Mouse (Mus musculus): ENCODE measurements around the gene Kcmf1.

Gene Kcmf1

GRCm38 (mm10) chr6:72840867-72841780 lies 58.7 kb downstream of the Kcmf1 start:
- DNase-seq, result no peak

- DNase-seq, result no peak
Observed at GRCm38 (mm10) chr6:72837756-72838155, 62.0 kb downstream of the Kcmf1 start.

GRCm38 (mm10) chr6:72834518-72834917 lies 65.3 kb downstream of the Kcmf1 start:
- no peak for DNase-seq

GRCm38 (mm10) chr6:72831858-72832257 lies 67.9 kb downstream of the Kcmf1 start:
- no peak for DNase-seq

GRCm38 (mm10) chr6:72831276-72831675 lies 68.5 kb downstream of the Kcmf1 start:
- DNase-seq, result peak; percentile 57

- peak; percentile 52 for DNase-seq
Observed at GRCm38 (mm10) chr6:72828857-72829256, 70.9 kb downstream of the Kcmf1 start.

- DNase-seq, result peak; percentile 16
Observed at GRCm38 (mm10) chr6:72828037-72828436, 71.7 kb downstream of the Kcmf1 start.

- no peak for DNase-seq
Observed at GRCm38 (mm10) chr6:72825762-72826161, 74.0 kb downstream of the Kcmf1 start.

- DNase-seq, result peak; percentile 7
Observed at GRCm38 (mm10) chr6:72824971-72825737, 74.6 kb downstream of the Kcmf1 start.

GRCm38 (mm10) chr6:72813456-72813855 lies 86.3 kb downstream of the Kcmf1 start:
- no peak for DNase-seq

- DNase-seq, result no peak
Observed at GRCm38 (mm10) chr6:72810248-72810647, 89.5 kb downstream of the Kcmf1 start.

- no peak for DNase-seq
Observed at GRCm38 (mm10) chr6:72809522-72810149, 90.1 kb downstream of the Kcmf1 start.

- DNase-seq, result no peak
Observed at GRCm38 (mm10) chr6:72808342-72808741, 91.4 kb downstream of the Kcmf1 start.

- DNase-seq, result no peak
Observed at GRCm38 (mm10) chr6:72803669-72804068, 96.1 kb downstream of the Kcmf1 start.

GRCm38 (mm10) chr6:72802119-72802518 lies 97.7 kb downstream of the Kcmf1 start:
- DNase-seq, result no peak

GRCm38 (mm10) chr6:72800641-72801040 lies 99.1 kb downstream of the Kcmf1 start:
- DNase-seq, result no peak

- DNase-seq, result no peak
Observed at GRCm38 (mm10) chr6:72797763-72798162, 102.0 kb downstream of the Kcmf1 start.

- DNase-seq, result no peak
Observed at GRCm38 (mm10) chr6:72795444-72795843, 104.3 kb downstream of the Kcmf1 start.

- no peak for DNase-seq
Observed at GRCm38 (mm10) chr6:72794870-72795269, 104.9 kb downstream of the Kcmf1 start.

- no peak for DNase-seq
Observed at GRCm38 (mm10) chr6:72792641-72793040, 107.1 kb downstream of the Kcmf1 start.
